Mouse (Mus musculus) midbrain, embryonic 14.5 days (tissue): ENCODE measurements around the gene Ubap2. TPM values are rescaled to one million over a fixed set of nuclear protein-coding genes. Genes with fewer than 3 reads are reported as not detected.

Experiments
- ATAC-seq: fragments of 200-750 bp; cut with Nextera tagmentation; 2 replicates; pipeline ENCODE4 v1.8.0; 2017; ENCODE audit warnings: moderate number of reproducible peaks, moderate library complexity; ENCODE audit not compliant: low FRiP score, low TSS enrichment
- DNase-seq: peaks from one replicate; pipeline ENCODE4 v3.0.0-alpha.2; 2015
- H3K27ac ChIP-seq: fragments of 300-500 bp; sonication (generic); replicated peaks from 2 replicates; pipeline ENCODE4 v1.5.1; 2014; ENCODE audit warnings: mild to moderate bottlenecking, low read depth, low read length, moderate library complexity
- H3K27me3 ChIP-seq: fragments of 300-500 bp; sonication (generic); 2 replicates; pipeline ENCODE4 v1.6.1; 2014; ENCODE audit warnings: low read length, control low read depth, mixed read lengths; ENCODE audit not compliant: control insufficient read depth, insufficient read depth
- H3K36me3 ChIP-seq: fragments of 300-500 bp; sonication (generic); 2 replicates; pipeline ENCODE4 v1.6.1; 2014; ENCODE audit warnings: low read length, control low read depth; ENCODE audit not compliant: control insufficient read depth, insufficient read depth
- H3K4me1 ChIP-seq: fragments of 300-500 bp; sonication (generic); 2 replicates; pipeline ENCODE4 v1.6.1; 2014; ENCODE audit warnings: mild to moderate bottlenecking, antibody characterized with exemption, low read length, control low read depth; ENCODE audit not compliant: control insufficient read depth, insufficient read depth
- H3K4me2 ChIP-seq: fragments of 300-500 bp; sonication (generic); 2 replicates; pipeline ENCODE4 v1.6.1; 2014; ENCODE audit warnings: mild to moderate bottlenecking, low read length, moderate library complexity
- H3K4me3 ChIP-seq: fragments of 300-500 bp; sonication (generic); replicated peaks from 2 replicates; pipeline ENCODE4 v1.5.1; 2014; ENCODE audit warnings: low read depth, low read length
- H3K9ac ChIP-seq: fragments of 300-500 bp; sonication (generic); replicated peaks from 2 replicates; pipeline ENCODE4 v1.6.1; 2014; ENCODE audit warnings: mild to moderate bottlenecking, low read length, moderate library complexity
- H3K9me3 ChIP-seq: fragments of 300-500 bp; sonication (generic); 2 replicates; pipeline ENCODE4 v1.6.1; 2016; ENCODE audit warnings: low read length, control low read depth, mixed read lengths; ENCODE audit not compliant: control insufficient read depth
- WGBS: fragments of 180-500 bp; shearing (Covaris S2); extraction: QIAGEN DNeasy Blood & Tissue Kit; methylation state at CpG from one replicate; pipeline ENCODE4 v1.1.7; 2014; 5-methylcytosine and 5-hydroxymethylcytosine counted together
- polyA plus RNA-seq: library from polyadenylated mRNA; unstranded; fragments of >200 nt; fragmentation: Nextera tagmentation; extraction: Ambion mirVana; gene quantifications from 2 replicates; pipeline ENCODE4 v1.2.1, GENCODE M21; 2014

The Ubap2 gene
- polyA plus RNA-seq, 1 experiment from 2014 or later = 56.2 TPM

DNA sequence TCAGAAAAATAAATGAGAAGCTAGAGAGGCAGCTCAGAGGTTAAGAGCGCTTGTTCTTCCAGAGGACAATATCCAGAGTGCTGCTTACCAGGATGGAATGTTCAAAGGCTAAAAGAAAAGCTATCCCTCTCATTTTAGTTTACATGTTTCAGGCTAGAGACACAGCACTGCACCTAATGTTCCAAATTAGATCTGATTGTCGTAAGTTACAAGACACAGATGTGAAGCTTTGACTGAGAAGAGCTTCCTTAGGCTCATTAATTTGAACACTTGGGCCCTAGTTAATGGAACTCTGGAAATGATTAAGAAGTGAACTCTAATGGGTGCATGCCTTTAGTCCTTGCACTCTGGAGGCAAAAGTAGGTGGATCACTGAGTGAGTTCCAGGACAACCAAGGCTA lies 21.2 kb downstream of the Ubap2 start:
- DNase-seq (no peak), ATAC-seq (no peak)
- no peak overlapping the region for H3K9ac ChIP-seq
- H3K9me3 ChIP-seq = no peaks in the 10 kb centered on the region
- WGBS = 98% methylated on average over 2 of the region's 2 CpGs
- H3K4me2 ChIP-seq = no peak overlapping the region
- no peak overlapping the region for H3K4me3 ChIP-seq
- no peak overlapping the region for H3K27ac ChIP-seq
- H3K27me3 ChIP-seq = no peaks in the 10 kb centered on the region
- peaks cover 27% of the 10 kb centered on the region for H3K36me3 ChIP-seq
- H3K4me1 ChIP-seq = no peaks in the 10 kb centered on the region

DNA sequence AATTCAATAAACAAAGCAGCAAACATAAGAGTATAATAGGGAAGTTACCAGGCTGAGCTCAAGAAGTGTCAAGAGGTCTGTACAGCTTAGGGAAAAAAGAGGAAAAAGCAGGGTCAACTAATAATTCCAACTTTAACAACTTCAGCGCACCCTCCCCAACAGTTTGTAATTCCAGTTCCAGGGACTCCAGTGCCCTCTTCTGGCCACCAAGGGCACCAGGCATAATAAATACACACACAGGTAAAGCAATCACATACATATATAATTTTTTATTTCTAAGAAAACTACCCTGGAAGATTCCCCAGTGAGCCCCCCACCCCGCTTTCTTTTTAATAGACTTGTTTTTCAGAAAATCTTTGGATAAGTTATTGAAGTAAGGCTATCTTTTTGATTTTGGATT lies 29.5 kb downstream of the Ubap2 start:
- no peak overlapping the region for H3K9ac ChIP-seq
- no peak for ATAC-seq
- WGBS = 91% methylated on average over 2 of the region's 2 CpGs

GRCm38 (mm10) chr4:41240916-41241315 lies 34.0 kb downstream of the Ubap2 start:
- no peak overlapping the region for H3K4me3 ChIP-seq
- H3K4me1 ChIP-seq = no peaks in the 10 kb centered on the region
- no peak overlapping the region for H3K9ac ChIP-seq
- 82% methylated on average over 3 of the region's 3 CpGs for WGBS
- H3K9me3 ChIP-seq = no peaks in the 10 kb centered on the region
- H3K4me2 ChIP-seq = no peak overlapping the region
- H3K27me3 ChIP-seq = no peaks in the 10 kb centered on the region
- ATAC-seq (no peak), DNase-seq (no peak)
- 0 out of 2 replicates have a peak, but pooled peaks cover 6% of the 10 kb centered on the region for H3K36me3 ChIP-seq
- no peak overlapping the region for H3K27ac ChIP-seq

More for the DNA sequence above, 29.5 kb downstream of the Ubap2 start:
- DNase-seq = no peak
- Histone ChIP-seq H3K4me1 (no peaks in the 10 kb centered on the region), H3K27me3 (no peaks in the 10 kb centered on the region), H3K9me3 (no peaks in the 10 kb centered on the region), H3K4me2 (no peak overlapping the region), H3K36me3 (peaks cover 35% of the 10 kb centered on the region), H3K4me3 (no peak overlapping the region), H3K27ac (no peak overlapping the region)

GRCm38 (mm10) chr4:41235621-41236020 lies 39.3 kb downstream of the Ubap2 start:
- H3K36me3 ChIP-seq = peaks cover 45% of the 10 kb centered on the region

DNA sequence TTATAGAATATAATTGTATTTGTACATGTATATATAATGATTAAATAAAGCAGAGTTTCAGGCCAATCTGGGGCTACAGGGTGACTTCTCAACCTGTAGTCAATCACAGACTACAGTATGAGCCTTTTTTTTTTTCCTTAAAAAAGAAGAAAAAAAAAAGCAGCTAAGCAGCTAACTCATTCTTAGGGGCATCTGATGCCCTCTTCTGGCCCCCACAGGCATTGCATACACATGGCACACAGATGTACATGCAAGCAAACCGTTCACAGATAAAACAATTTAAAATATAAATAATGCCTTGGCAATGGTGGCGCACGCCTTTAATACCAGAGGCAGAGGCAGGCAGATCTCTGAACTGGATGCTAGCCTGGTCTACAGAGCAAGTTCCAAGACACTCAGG lies 48.6 kb downstream of the Ubap2 start:
- Histone ChIP-seq H3K4me1 (no peaks in the 10 kb centered on the region), H3K27me3 (no peaks in the 10 kb centered on the region), H3K9me3 (no peaks in the 10 kb centered on the region), H3K9ac (no peak overlapping the region), H3K4me2 (no peak overlapping the region), H3K27ac (no peak overlapping the region), H3K4me3 (no peak overlapping the region), H3K36me3 (peaks cover 88% of the 10 kb centered on the region)
- no peak for ATAC-seq
- DNase-seq = peak; percentile 69
- WGBS = 88% methylated on average over 3 of the region's 3 CpGs

More at GRCm38 (mm10) chr4:41235621-41236020, 39.3 kb downstream of the Ubap2 start:
- H3K9ac ChIP-seq = no peak overlapping the region
- no peaks in the 10 kb centered on the region for H3K4me1 ChIP-seq
- no peak overlapping the region for H3K27ac ChIP-seq
- H3K27me3 ChIP-seq = no peaks in the 10 kb centered on the region
- ATAC-seq (no peak), DNase-seq (no peak)
- no peak overlapping the region for H3K4me2 ChIP-seq
- no peaks in the 10 kb centered on the region for H3K9me3 ChIP-seq
- 89% methylated on average over 5 of the region's 5 CpGs for WGBS
- no peak overlapping the region for H3K4me3 ChIP-seq

DNA sequence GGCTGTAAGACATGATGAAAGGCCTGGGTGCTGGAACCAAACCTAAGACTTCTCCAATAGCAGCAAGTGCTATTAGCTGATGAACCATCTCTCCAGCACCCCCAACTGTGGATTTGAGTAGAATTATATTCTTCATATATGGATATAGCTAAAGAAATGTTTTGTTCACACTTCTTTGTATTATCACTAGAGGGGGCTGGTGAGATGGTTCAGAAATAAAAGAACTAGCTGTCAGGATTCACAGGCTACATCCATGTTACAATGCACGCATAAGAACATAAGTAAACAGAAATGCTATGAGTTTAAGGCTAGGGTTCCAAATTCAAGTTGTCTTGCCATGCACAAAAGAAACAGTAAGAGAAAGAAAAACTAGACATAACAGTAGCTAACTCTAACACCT lies 49.5 kb downstream of the Ubap2 start:
- H3K27ac ChIP-seq = no peak overlapping the region
- no peaks in the 10 kb centered on the region for H3K9me3 ChIP-seq
- H3K27me3 ChIP-seq = no peaks in the 10 kb centered on the region
- no peak overlapping the region for H3K4me3 ChIP-seq
- WGBS = 83% methylated on average over 1 of the region's 1 CpGs
- no peak overlapping the region for H3K4me2 ChIP-seq
- ATAC-seq = no peak
- peak; percentile 71 for DNase-seq
- no peaks in the 10 kb centered on the region for H3K4me1 ChIP-seq
- H3K36me3 ChIP-seq = peaks cover 87% of the 10 kb centered on the region
- no peak overlapping the region for H3K9ac ChIP-seq

GRCm38 (mm10) chr4:41208050-41208449 lies 66.9 kb downstream of the Ubap2 start:
- 94% methylated on average over 4 of the region's 4 CpGs for WGBS
- Histone ChIP-seq H3K9me3 (no peaks in the 10 kb centered on the region), H3K4me2 (no peak overlapping the region), H3K9ac (no peak overlapping the region), H3K4me3 (no peak overlapping the region), H3K36me3 (peaks cover 87% of the 10 kb centered on the region), H3K27me3 (no peaks in the 10 kb centered on the region), H3K4me1 (no peaks in the 10 kb centered on the region), H3K27ac (no peak overlapping the region)
- DNase-seq (no peak), ATAC-seq (no peak)

DNA sequence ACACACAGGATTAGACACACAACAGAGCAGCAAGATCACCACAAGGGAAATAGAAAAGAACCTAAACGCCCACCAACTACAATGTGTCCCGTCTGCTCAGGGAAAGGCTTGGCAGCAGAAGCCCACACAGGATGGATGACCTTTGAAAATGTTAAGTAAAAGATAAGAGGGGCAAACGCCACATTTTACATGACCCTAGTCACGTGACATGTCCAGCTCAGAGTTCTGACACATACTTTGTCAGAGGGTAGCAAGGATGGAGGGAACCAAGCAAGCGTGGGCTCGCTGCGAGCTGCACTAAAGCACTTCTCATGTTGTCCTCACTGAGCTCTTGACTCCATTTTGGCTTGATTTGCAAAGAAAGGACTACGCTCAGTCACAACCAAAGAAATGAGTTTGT lies 69.2 kb downstream of the Ubap2 start:
- no peak for ATAC-seq
- DNase-seq = no peak
- no peak overlapping the region for H3K9ac ChIP-seq
- H3K4me1 ChIP-seq = no peaks in the 10 kb centered on the region
- no peaks in the 10 kb centered on the region for H3K27me3 ChIP-seq
- WGBS = 93% methylated on average over 8 of the region's 8 CpGs
- no peak overlapping the region for H3K27ac ChIP-seq
- no peak overlapping the region for H3K4me2 ChIP-seq
- H3K4me3 ChIP-seq = no peak overlapping the region
- H3K9me3 ChIP-seq = no peaks in the 10 kb centered on the region
- H3K36me3 ChIP-seq = peaks cover 96% of the 10 kb centered on the region

GRCm38 (mm10) chr4:41202135-41202534 lies 72.8 kb downstream of the Ubap2 start:
- 97% methylated on average over 8 of the region's 8 CpGs for WGBS

More at GRCm38 (mm10) chr4:41202135-41202534, 72.8 kb downstream of the Ubap2 start:
- no peaks in the 10 kb centered on the region for H3K4me1 ChIP-seq
- H3K9ac ChIP-seq = no peak overlapping the region
- H3K36me3 ChIP-seq = peaks cover 96% of the 10 kb centered on the region
- H3K27me3 ChIP-seq = no peaks in the 10 kb centered on the region
- H3K4me3 ChIP-seq = no peak overlapping the region
- ATAC-seq (no peak), DNase-seq (no peak)
- H3K4me2 ChIP-seq = no peak overlapping the region
- no peak overlapping the region for H3K27ac ChIP-seq
- H3K9me3 ChIP-seq = no peaks in the 10 kb centered on the region
